Mouse (Mus musculus): ENCODE measurements around the gene Il15ra. TPM values are rescaled to one million over a fixed set of nuclear protein-coding genes. Genes with fewer than 3 reads are reported as not detected.

Gene Il15ra
- total RNA-seq (2021): 10 to 100 TPM in 1 of 2 experiments, 1 to 10 TPM in 1; 6.8 to 11.0 TPM

DNA sequence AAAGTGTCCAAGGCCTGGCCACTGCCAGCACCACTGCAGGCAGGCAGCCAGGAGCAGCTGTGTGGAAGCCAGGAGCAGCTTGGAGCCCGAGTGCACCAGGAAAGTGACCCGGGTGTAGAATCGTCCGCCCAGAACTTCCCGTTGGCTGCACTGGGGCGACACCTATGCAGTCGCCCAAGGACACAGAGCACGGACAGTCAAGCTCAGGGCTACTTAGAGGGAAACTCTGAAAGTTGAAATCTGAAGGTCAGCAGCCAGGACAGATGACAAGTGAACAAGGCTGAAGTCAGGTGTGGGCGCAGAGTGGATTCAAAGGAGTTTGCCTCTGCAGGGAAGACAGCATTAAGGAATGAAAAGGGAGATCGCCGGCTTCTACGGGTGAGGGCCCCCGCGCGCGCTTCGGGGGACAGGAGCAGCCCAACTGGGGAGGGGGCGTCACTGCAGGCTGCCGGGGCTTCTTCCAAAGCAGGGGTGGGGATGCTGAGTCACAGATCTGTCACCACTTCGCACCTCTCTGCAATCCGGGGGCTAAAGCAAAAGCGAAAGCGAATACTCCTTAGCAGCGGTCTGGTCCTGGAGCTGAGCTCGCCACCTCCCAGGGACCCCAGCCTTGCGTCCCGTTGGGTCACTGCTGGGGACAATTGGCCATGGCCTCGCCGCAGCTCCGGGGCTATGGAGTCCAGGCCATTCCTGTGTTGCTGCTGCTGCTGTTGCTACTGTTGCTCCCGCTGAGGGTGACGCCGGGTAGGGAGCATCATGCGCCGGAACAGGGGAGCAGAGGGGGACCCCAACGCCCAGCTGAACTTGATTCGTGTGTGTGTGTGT, at the start of gene Il15ra:
Gene Il15ra (plus strand): TSS at position 90 of the 825 bp plus-strand sequence.
- DNase-seq (ENCODE audit: low spot score in 2 of 2): peak; percentile 42 to 77
- intact Hi-C loops (cut with DNase I): no loop called here

DNA sequence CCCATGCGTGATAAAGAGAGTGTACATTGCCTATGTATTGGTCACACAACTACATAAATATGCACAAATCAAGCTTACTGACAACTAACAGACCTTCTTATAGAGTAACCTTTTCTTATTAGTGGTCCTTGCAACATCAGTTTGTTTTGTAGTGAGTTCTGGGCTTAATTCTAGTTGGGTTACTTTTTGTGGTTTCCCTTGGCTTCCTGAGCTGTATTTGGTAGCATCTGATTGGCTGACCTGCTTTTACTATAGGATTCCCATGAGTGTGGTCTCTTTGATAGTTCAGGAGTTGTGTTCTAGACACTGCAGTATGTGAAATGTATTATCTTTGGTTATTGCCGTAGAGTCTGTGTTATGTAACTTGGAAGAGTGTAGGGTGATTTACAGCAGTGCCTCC, 47.5 kb upstream of the Il15ra start:
- DNase-seq (ENCODE audit: low spot score in 2 of 2): no peak
- intact Hi-C loops (cut with DNase I): no loop called here

DNA sequence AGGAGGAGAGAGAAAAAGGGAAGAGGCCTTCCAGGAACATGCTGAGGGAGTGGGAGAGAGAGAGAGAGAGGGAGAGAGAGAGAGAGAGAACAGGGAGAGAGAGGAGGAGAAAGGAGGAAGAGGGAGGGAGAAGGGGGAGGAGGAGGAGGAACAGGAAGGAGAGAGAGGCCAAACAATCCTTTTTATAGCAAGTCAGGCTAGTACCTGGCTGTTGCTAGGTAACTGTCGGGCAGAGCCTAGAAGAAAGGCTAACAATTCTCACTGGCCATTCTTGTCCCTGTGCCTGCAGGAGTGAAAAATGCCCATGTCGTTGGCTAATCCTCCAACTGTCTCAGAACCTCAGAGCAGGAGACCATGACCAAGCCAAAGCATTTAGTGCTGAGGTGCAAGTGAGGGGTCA, 45.8 kb upstream of the Il15ra start:
- intact Hi-C loops (cut with DNase I): no loop called here
- peak; percentile 8 to 47 for DNase-seq (ENCODE audit: low spot score in 2 of 2)

DNA sequence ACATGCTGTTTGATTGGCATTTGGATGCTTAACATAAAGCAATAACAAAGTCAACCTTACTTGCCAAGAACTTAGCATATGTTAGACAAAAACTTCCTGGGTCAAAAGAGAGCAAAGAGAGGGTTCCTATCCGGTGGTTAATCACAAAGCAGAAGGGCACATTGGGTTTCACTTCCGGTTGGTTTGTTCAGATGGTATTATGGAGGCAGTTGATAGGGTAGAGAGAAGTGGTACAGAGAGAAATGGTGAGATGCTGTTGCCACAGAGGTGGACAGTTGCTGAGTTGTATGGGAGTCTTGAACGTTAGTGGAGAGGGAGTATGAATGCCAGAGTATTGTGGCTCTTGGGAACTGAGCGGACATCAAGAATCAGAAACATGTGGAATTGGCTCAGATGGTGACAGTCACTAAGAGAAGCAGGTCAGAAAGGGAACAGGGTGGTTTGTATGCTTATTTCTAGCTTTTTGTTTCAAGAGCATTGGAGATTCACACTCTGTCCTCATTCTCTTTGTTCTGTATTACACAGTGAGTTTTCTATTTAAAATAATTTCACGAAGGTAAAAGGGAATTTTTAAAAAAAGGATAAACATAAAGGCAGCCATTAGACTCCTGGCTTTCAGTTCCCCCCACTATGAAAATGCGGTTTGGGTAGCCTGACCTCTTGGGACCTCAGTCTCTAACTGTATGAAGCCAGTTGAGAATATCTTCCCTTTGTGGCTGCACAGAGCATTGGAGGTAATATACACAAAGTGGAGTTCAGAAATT, 42.8 kb upstream of the Il15ra start:
- intact Hi-C loops (cut with DNase I): no loop called here

DNA sequence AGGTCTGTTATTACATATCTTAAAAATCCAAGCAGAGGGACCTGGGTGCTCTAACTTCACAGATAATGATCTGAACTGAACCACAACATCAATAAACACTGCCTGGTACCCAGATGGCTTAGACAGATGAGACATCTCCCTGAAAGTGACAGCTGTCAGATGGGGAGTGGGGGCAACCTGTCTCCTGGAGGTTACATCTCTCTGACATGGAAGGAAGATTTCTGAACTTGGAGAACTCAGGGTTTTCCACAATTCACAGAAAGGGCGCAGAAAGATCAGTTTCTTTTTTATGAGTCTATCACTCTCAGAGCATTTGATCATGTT, 42.2 kb upstream of the Il15ra start:
- no peak for DNase-seq (ENCODE audit: low spot score in 2 of 2)
- intact Hi-C loops (cut with DNase I): no loop called here

More for the DNA sequence above, 42.8 kb upstream of the Il15ra start:
- DNase-seq (ENCODE audit: low spot score in 2 of 2): no peak

DNA sequence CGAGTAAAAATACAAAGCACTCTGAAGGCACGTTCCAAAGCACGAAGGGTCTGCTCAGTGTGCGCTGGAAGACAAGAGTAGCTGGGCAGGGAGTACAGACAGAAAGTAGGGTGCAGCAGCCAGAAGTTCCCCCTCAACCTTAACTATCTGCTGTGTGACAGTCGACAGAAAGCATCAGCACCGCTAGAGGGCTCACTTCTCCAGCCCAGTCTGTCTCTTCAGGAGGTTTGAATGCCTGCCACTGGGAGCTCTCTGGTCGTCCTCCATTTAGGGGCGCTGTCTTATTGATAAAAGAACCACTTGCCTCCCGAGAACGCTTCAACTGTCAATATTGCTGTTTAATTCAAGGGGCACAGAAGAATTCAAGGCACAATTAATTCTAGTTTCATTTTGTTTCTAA, 41.1 kb upstream of the Il15ra start:
- intact Hi-C loops (cut with DNase I): loop anchor here (1.0 to 2.0 kb wide), 2 partner anchors 23 to 61 kb away; no protein-coding TSS in a partner anchor
- DNase-seq (ENCODE audit: low spot score in 2 of 2): peak; percentile 84 to 93

DNA sequence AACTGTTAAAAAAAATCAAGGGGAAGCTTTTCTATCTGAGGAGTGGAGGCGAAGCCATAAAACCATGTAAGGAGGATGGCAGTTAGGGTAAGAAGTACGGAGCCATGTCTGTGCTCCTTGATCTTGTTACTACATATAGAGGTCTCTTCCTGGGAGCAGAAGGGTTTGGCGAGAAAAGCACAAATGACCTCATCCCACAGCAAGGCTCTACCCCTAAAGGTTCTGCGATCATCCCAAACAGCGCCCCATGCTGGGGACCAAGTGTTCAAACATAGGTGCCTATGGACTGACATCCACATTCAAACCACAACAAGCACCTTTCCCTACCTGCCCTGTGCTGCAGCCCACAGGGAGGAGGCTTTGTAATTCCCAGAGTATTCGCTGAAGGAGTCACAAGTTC, 40.7 kb upstream of the Il15ra start:
- intact Hi-C loops (cut with DNase I): loop anchor here (1.0 to 2.0 kb wide), 2 partner anchors 22 to 61 kb away; no protein-coding TSS in a partner anchor
- peak in 1 of 2 experiments; percentile 10 for DNase-seq (ENCODE audit: low spot score in 2 of 2)

DNA sequence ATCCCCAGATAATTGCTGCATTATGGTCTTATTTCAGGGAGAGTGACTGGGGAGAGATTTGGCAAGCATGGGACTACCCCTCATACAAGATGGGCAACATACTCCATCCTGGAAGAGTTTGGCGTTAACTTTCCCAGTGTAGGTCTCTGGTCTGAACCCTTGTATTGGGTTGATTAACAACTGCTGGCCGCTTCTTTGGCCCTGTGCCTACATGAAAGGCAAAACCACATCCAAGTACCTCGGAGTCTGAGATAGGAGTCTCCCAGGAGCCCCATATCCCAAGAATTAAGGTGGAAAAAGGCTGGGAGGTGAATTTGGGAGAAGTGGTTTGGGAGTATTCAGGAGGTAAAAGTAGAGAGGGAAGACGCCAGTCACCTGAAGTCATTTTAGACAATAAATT, 40.3 kb upstream of the Il15ra start:
- DNase-seq (ENCODE audit: low spot score in 2 of 2): no peak
- intact Hi-C loops (cut with DNase I): loop anchor here (1.0 to 2.0 kb wide), 2 partner anchors 22 to 62 kb away; no protein-coding TSS in a partner anchor

DNA sequence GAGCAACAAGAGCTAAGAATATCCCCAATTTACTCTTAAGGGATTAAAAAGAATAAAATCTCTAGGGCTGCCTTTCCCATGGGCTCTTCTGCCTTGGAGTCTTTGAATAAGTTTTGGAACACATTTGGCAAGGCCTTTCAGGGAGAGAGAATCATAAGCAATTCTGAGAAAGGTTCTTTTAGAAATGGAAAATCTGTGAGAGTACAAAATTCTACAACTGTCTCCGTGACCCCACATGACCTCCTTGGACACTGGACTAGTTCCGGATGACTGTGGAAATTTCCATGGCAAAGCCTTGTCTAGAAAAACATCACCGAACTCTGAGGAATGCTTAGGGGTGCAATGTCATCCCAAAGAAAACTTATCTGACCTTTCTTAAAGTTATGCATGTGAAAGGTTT, 39.8 kb upstream of the Il15ra start:
- DNase-seq (ENCODE audit: low spot score in 2 of 2): no peak
- intact Hi-C loops (cut with DNase I): loop anchor here (2.0 kb wide), 1 partner anchor 21 kb away; no protein-coding TSS in a partner anchor

DNA sequence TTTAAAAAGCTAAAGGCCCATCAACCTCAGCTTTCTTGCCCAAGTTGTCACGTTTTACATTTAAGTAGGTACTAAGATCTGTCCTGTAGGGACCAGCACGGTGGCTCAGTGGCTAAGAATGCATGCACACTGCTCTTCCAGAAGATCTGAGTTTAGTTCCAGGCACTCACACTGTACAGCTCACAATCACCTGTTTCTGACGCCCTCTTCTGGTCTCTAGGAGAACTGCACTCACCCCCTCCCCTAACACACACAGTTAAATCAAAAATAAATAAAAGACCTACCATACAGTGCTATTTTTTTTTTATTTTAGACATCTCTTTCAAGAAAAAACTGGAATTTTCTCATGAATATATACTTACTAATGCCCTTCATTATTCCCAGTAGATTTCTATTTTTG, 32.9 kb upstream of the Il15ra start:
- no peak for DNase-seq (ENCODE audit: low spot score in 2 of 2)
- intact Hi-C loops (cut with DNase I): no loop called here

DNA sequence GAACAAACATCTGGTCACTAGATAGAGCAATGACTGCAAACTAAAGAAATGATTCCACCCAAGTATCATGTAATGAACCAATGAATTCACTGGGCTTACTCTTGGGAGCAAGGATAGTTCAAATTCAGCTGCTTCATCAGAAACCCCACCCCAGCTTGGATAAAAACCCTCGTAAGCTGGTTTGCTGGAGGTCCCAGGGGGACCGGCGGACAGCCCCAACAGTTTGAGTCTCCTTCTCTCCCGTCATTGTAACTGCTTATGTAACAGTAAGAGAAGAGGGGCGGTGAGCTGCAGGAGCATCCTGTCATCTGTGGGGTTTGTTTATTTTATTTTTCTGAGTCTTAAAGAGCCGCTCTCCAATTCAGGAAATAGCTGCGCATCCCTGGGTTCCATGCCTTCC, 25.5 kb upstream of the Il15ra start:
- intact Hi-C loops (cut with DNase I): no loop called here
- DNase-seq (ENCODE audit: low spot score in 2 of 2): no peak

DNA sequence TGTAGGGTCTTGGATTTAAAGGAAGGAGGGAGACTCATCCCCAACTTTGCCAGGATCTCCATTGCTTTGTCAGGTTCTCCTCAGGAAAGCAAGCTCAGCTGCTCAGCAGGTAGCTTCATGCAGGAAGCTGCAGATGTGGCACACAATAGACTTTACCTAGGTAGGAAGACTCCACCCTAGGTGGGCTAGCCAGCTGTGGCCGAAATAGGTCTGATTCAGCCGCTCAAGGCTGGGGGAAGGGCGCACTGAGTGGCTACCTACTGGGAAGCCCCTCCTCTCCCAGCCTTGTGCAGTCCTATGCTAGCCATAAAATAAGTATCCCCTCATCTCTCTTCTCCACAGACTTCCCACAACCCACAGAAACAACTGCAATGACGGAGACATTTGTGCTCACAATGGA, 22.4 kb upstream of the Il15ra start:
- DNase-seq (ENCODE audit: low spot score in 2 of 2): no peak
- intact Hi-C loops (cut with DNase I): no loop called here

DNA sequence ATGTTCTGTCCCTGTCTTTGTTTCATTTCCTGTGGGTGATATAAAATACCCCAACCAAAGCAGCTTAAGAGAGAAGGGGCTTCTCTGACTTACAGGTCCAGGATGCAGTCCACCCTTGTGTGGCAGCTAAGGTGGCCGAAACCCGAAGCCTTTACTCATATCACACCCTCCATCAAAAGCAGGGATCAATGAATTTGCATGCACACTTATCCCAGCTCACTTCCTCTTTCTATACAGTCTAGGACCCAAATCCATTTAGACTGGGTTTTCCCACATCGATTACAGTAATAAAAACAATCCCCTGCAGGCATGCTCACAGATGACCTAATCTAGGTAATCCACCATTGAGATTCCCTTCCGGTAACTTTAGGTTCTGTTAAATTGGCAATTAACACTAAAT, 18.6 kb upstream of the Il15ra start:
- no peak for DNase-seq (ENCODE audit: low spot score in 2 of 2)

DNA sequence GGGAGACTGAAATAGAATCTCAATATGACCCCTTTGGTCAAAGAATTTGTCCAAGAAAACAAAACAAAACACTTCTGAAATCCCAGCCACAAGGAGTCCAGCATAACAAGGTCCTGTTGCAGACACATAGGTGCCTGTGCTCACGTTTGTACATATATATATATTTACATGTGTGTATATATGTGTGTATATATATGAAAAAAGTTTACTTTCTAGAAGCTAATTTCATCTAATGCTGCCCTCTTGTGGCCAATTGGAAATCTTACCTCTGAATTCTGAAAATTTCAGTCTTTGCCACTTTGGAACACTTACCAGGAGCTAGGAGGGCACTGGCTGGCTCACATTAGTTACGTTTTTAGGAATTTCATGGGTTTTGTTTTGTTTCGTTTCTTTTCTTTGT, 17.7 kb upstream of the Il15ra start:
- intact Hi-C loops (cut with DNase I): loop anchor here (2.0 kb wide), 1 partner anchor 23 kb away; no protein-coding TSS in a partner anchor
- peak in 1 of 2 experiments; percentile 35 for DNase-seq (ENCODE audit: low spot score in 2 of 2)

More for the DNA sequence above, 18.6 kb upstream of the Il15ra start:
- intact Hi-C loops (cut with DNase I): loop anchor here (2.0 kb wide), 1 partner anchor 22 kb away; no protein-coding TSS in a partner anchor

DNA sequence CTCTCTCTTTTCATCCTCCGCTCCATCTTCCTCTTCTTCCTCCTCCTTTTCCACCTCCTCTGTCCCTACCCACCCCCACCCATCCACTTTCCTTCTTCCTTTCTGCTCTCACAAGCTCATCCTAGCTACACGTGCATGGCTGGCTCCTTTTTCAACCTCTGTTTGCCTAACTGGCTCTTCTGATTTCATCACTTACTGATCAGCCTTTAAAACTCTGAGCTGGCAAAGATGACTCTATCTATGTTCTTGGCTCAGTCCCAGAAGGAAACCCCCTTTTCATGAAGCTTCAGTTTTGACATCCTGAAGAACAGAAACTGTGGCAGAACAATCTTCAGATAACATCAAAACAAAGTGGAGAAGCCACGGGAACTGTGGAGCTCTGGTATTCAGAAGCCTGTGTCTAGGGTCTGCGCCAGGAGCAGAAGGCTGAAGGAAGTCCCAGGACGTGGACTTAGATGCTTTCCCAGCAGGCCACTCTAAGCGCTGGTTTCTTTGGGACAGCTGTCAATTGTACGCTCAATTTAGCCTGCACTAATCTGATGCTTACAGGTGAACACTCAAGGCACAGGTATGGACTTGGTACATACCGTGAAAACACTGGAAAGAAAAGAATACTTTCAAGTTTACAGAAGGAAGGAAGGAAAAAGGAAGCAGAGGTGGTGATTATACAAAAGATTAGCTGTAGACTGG, 14.7 kb upstream of the Il15ra start:
- no peak for DNase-seq (ENCODE audit: low spot score in 2 of 2)
- intact Hi-C loops (cut with DNase I): no loop called here

DNA sequence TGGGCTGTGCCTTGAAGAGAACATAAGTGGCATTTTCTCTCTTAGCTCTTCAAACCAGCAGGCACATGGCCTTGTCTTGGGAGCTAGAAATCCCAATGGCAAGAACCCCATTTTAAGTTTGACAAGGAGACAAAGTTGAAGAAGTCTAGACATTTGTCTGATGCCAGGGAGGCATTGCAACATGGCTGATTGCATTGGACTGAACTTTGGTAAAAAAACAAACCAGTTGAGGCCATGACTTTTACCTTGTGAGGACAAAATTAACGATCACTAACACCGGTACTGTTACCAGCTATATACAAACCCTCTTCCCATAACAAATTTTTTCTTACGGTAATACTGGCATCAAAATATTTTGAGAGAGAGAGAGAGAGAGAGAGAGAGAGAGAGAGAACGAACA, 11.7 kb upstream of the Il15ra start:
- intact Hi-C loops (cut with DNase I): no loop called here
- DNase-seq (ENCODE audit: low spot score in 2 of 2): no peak

DNA sequence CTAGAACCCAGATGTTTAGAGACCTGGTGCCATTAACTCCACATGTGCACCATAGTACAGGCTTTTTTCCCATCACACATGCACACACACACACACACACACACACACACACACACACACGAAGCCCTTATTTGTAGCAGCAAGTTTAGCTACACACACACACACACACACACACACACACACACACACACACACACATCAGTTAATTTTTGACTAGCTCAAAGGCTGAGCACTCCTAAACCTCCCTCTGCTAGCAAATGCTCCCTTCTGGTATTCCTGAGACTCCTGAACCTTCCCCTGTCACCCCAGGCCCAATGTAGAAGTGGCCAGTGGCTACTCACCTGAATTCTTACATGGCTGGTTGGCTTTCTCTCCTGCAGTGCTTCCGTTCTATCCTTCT, 11.0 kb upstream of the Il15ra start:
- intact Hi-C loops (cut with DNase I): no loop called here
- no peak for DNase-seq (ENCODE audit: low spot score in 2 of 2)

DNA sequence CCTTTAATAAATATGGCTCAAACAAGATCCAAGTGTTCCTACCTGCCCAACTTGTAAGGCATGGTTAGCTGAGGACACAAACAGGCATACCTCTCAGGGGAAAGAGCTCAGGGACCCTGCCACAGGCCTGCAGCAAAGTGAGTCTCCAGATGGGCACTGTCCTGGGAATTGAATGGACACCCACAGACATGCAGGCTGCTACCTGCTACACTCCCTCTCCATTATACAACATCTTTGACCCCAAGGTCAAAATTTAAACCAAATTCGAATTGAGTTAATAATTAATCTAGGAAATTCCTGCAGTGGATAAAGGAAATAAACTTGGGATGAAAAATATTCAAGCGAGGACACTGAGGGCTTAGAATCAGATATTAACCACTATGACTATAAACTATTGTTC, 9.2 kb upstream of the Il15ra start:
- DNase-seq (ENCODE audit: low spot score in 2 of 2): no peak
- intact Hi-C loops (cut with DNase I): no loop called here

DNA sequence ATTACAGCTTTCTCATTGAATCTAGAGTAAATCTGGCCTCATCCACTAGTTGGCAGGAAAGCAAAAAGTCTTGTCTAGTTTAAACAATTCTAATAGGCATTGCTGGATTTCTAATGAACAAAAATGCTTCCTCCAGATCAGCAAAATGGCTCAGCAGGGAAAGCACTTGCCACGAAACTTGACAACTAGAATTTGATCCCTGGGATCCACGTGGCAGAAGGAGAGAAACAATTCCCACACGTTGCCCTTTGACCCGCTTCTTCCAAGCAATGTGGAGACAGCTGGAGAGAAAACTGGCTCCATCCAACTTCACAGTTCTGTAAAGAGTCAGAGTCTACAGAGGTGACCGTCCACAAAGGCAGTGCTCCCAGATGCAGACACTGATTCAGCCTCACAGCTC, 6.1 kb upstream of the Il15ra start:
- intact Hi-C loops (cut with DNase I): no loop called here
- DNase-seq (ENCODE audit: low spot score in 2 of 2): no peak

DNA sequence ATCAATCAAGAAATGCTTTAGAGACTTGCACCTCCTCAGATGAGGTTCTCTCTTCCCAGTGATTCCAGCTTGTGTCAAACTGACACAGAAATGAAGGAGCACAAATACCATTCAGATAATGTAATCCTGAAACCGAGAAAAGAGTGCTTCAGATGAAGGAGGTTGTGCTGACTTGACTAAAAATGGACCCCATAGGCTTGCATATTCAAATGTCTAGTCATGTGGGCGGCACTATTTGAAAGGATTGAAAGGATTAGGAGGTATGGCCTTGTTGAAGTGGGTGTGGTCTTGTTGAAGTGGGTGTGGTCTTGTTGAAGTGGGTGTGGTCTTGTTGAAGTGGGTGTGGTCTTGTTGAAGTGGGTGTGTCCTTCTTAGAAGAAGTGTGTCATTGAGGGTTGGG, 5.2 kb upstream of the Il15ra start:
- DNase-seq (ENCODE audit: low spot score in 2 of 2): no peak
- intact Hi-C loops (cut with DNase I): no loop called here
